Mouse (Mus musculus) midbrain, embryonic 16.5 days (tissue): ENCODE measurements around the gene Srms. TPM values are rescaled to one million over a fixed set of nuclear protein-coding genes. Genes with fewer than 3 reads are reported as not detected.
A peak's percentile ranks its signal among the peaks of the same experiment; 100 is the strongest.

ENCODE experiments used
- ATAC-seq: fragments of 200-750 bp; cut with Nextera tagmentation; 2 replicates; pipeline ENCODE4 v1.8.0; 2017; ENCODE audit warnings: moderate TSS enrichment
- H3K27ac ChIP-seq: fragments of 300-500 bp; sonication (generic); 2 replicates; pipeline ENCODE4 v1.5.1; 2014; ENCODE audit warnings: mild to moderate bottlenecking, low read length, mixed read lengths
- H3K27me3 ChIP-seq: fragments of 300-500 bp; sonication (generic); 2 replicates; pipeline ENCODE4 v1.6.1; 2014; ENCODE audit warnings: low read depth, low read length, mixed read lengths; ENCODE audit not compliant: control insufficient read depth, insufficient read depth
- H3K36me3 ChIP-seq: fragments of 300-500 bp; sonication (generic); 2 replicates; pipeline ENCODE4 v1.6.1; 2014; ENCODE audit warnings: mild to moderate bottlenecking, low read length, moderate library complexity, mixed read lengths; ENCODE audit not compliant: control insufficient read depth, insufficient read depth
- H3K4me1 ChIP-seq: fragments of 300-500 bp; sonication (generic); 2 replicates; pipeline ENCODE4 v1.6.1; 2014; ENCODE audit warnings: mild to moderate bottlenecking, low read length, mixed read lengths; ENCODE audit not compliant: control insufficient read depth, insufficient read depth
- H3K4me2 ChIP-seq: fragments of 300-500 bp; sonication (generic); 2 replicates; pipeline ENCODE4 v1.6.1; 2014; ENCODE audit warnings: mild to moderate bottlenecking, low read length, mixed read lengths
- H3K4me3 ChIP-seq: fragments of 300-500 bp; sonication (generic); 2 replicates; pipeline ENCODE4 v1.5.1; 2014; ENCODE audit warnings: low read depth, mild to moderate bottlenecking, low read length, moderate library complexity, mixed read lengths
- H3K9ac ChIP-seq: fragments of 300-500 bp; sonication (generic); 2 replicates; pipeline ENCODE4 v1.6.1; 2014; ENCODE audit warnings: low read depth, low read length, mixed read lengths
- H3K9me3 ChIP-seq: fragments of 300-500 bp; sonication (generic); replicated peaks from 2 replicates; pipeline ENCODE4 v1.6.1; 2014; ENCODE audit warnings: mild to moderate bottlenecking, low read length, mixed read lengths; ENCODE audit not compliant: control insufficient read depth, poor library complexity, severe bottlenecking
- whole genome bisulfite sequencing: fragments of 180-500 bp; shearing (Covaris S2); extraction: QIAGEN DNeasy Blood & Tissue Kit; methylation state at CpG from one replicate; pipeline ENCODE4 v1.1.7; 2014; 5-methylcytosine and 5-hydroxymethylcytosine counted together
- polyA plus RNA-seq: library from polyadenylated mRNA; unstranded; fragments of >200 nt; fragmentation: Nextera tagmentation; extraction: Ambion mirVana; gene quantifications from 2 replicates; pipeline ENCODE4 v1.2.1, GENCODE M21; 2015

The Srms gene
- polyA plus RNA-seq, result 0.07 and 0.20 TPM in 2 replicates

GRCm38 (mm10) chr2:181213021-181213445 is at the start of gene Srms:
Gene Srms, minus strand, starts transcription at chr2:181213185.
- H3K9ac ChIP-seq, result peak within 1 kb of the TSS; percentile 15
- peaks cover 34% of the 10 kb centered on the region for H3K27me3 ChIP-seq
- no peak within 1 kb of the TSS for H3K27ac ChIP-seq
- no peak for ATAC-seq
- H3K36me3 ChIP-seq, result no peaks in the 10 kb centered on the region
- H3K4me3 ChIP-seq, result peak within 1 kb of the TSS; percentile 28
- H3K4me2 ChIP-seq, result peak within 1 kb of the TSS; percentile 53
- H3K9me3 ChIP-seq, result no peaks in the 10 kb centered on the region
- WGBS, result 2% methylated on average over 17 of the region's 17 CpGs
- peaks cover 7% of the 10 kb centered on the region; the same call in 1 of the 2 replicates for H3K4me1 ChIP-seq

- H3K36me3 ChIP-seq, result peaks cover 29% of the 10 kb centered on the region
- no peak for ATAC-seq
These were observed 40.3 kb upstream of the Srms start for GRCm38 (mm10) chr2:181253248-181253647.

GRCm38 (mm10) chr2:181251841-181252240 is 38.9 kb upstream of the Srms start:
- no peaks in the 10 kb centered on the region for H3K4me1 ChIP-seq
- no peaks in the 10 kb centered on the region for H3K27me3 ChIP-seq
- no peak overlapping the region for H3K4me2 ChIP-seq
- no peak for ATAC-seq
- no peak overlapping the region for H3K9ac ChIP-seq
- peaks cover 22% of the 10 kb centered on the region for H3K36me3 ChIP-seq
- no peaks in the 10 kb centered on the region for H3K9me3 ChIP-seq
- 92% methylated on average over 1 of the region's 1 CpGs for WGBS
- no peak overlapping the region for H3K4me3 ChIP-seq
- H3K27ac ChIP-seq, result no peak overlapping the region

More at GRCm38 (mm10) chr2:181253248-181253647, 40.3 kb upstream of the Srms start:
- H3K9me3 ChIP-seq, result no peaks in the 10 kb centered on the region
- H3K4me2 ChIP-seq, result no peak overlapping the region
- H3K4me3 ChIP-seq, result no peak overlapping the region
- H3K27ac ChIP-seq, result no peak overlapping the region
- no peak overlapping the region for H3K9ac ChIP-seq
- H3K4me1 ChIP-seq, result no peaks in the 10 kb centered on the region
- WGBS, result 94% methylated on average over 1 of the region's 1 CpGs
- H3K27me3 ChIP-seq, result no peaks in the 10 kb centered on the region

- H3K9ac ChIP-seq, result no peak overlapping the region
- no peak overlapping the region for H3K4me2 ChIP-seq
- no peaks in the 10 kb centered on the region for H3K9me3 ChIP-seq
- H3K36me3 ChIP-seq, result peaks cover 15% of the 10 kb centered on the region
- WGBS, result 91% methylated on average over 10 of the region's 10 CpGs
- no peak for ATAC-seq
- no peak overlapping the region for H3K4me3 ChIP-seq
- H3K27ac ChIP-seq, result no peak overlapping the region
- H3K27me3 ChIP-seq, result no peaks in the 10 kb centered on the region
- H3K4me1 ChIP-seq, result no peaks in the 10 kb centered on the region
These were observed 36.2 kb upstream of the Srms start for GRCm38 (mm10) chr2:181249217-181249616.

GRCm38 (mm10) chr2:181245031-181245430 is 32.0 kb upstream of the Srms start:
- Histone ChIP-seq H3K4me3 (no peak overlapping the region), H3K27ac (no peak overlapping the region), H3K36me3 (no peaks in the 10 kb centered on the region), H3K4me2 (no peak overlapping the region), H3K27me3 (no peaks in the 10 kb centered on the region), H3K9ac (no peak overlapping the region), H3K9me3 (no peaks in the 10 kb centered on the region), H3K4me1 (no peaks in the 10 kb centered on the region)
- ATAC-seq, result no peak
- 33% methylated on average over 2 of the region's 2 CpGs for WGBS

GRCm38 (mm10) chr2:181243706-181244394 is 30.9 kb upstream of the Srms start:
- WGBS, result 32% methylated on average over 11 of the region's 11 CpGs
- H3K36me3 ChIP-seq, result no peaks in the 10 kb centered on the region

GRCm38 (mm10) chr2:181242314-181242665 is 29.3 kb upstream of the Srms start:
- no peaks in the 10 kb centered on the region for H3K27me3 ChIP-seq
- no peaks in the 10 kb centered on the region for H3K9me3 ChIP-seq
- no peak overlapping the region for H3K27ac ChIP-seq
- no peak overlapping the region for H3K9ac ChIP-seq
- ATAC-seq, result no peak
- no peaks in the 10 kb centered on the region for H3K4me1 ChIP-seq
- peak overlapping the region; percentile 27; the same call in 1 of the 2 replicates for H3K4me2 ChIP-seq
- WGBS, result 76% methylated on average over 3 of the region's 3 CpGs
- no peaks in the 10 kb centered on the region for H3K36me3 ChIP-seq
- H3K4me3 ChIP-seq, result no peak overlapping the region

More at GRCm38 (mm10) chr2:181243706-181244394, 30.9 kb upstream of the Srms start:
- no peak overlapping the region for H3K9ac ChIP-seq
- H3K27me3 ChIP-seq, result no peaks in the 10 kb centered on the region
- no peak overlapping the region for H3K4me2 ChIP-seq
- H3K27ac ChIP-seq, result no peak overlapping the region
- H3K9me3 ChIP-seq, result no peaks in the 10 kb centered on the region
- ATAC-seq, result no peak
- H3K4me1 ChIP-seq, result no peaks in the 10 kb centered on the region
- H3K4me3 ChIP-seq, result no peak overlapping the region

- no peak within 1 kb of the TSS for H3K9ac ChIP-seq
- H3K36me3 ChIP-seq, result no peaks in the 10 kb centered on the region
- no peak for ATAC-seq
- H3K27ac ChIP-seq, result no peak within 1 kb of the TSS
- no peaks in the 10 kb centered on the region for H3K9me3 ChIP-seq
- H3K4me3 ChIP-seq, result peak within 1 kb of the TSS; percentile 20
- peak within 1 kb of the TSS; percentile 27 for H3K4me2 ChIP-seq
- no peaks in the 10 kb centered on the region for H3K4me1 ChIP-seq
- WGBS, result 13% methylated on average over 16 of the region's 16 CpGs
- H3K27me3 ChIP-seq, result no peaks in the 10 kb centered on the region
These were observed 28.8 kb upstream of the Srms start, which contains the start of gene Helz2 for GRCm38 (mm10) chr2:181241602-181242313. Gene Helz2, minus strand, starts transcription at chr2:181242027.

GRCm38 (mm10) chr2:181240806-181241440 is 27.9 kb upstream of the Srms start:
- H3K4me3 ChIP-seq, result no peak overlapping the region
- no peak for ATAC-seq
- H3K9me3 ChIP-seq, result no peaks in the 10 kb centered on the region
- H3K4me2 ChIP-seq, result no peak overlapping the region
- no peaks in the 10 kb centered on the region for H3K36me3 ChIP-seq
- no peaks in the 10 kb centered on the region for H3K27me3 ChIP-seq
- no peaks in the 10 kb centered on the region for H3K4me1 ChIP-seq
- WGBS, result 91% methylated on average over 13 of the region's 13 CpGs
- no peak overlapping the region for H3K9ac ChIP-seq
- no peak overlapping the region for H3K27ac ChIP-seq
